Mouse (Mus musculus): ENCODE data around the gene Ssr3. TPM values are rescaled to one million over a fixed set of nuclear protein-coding genes. Genes with fewer than 3 reads are reported as not detected.
A peak's percentile ranks its signal among the peaks of the same experiment; 100 is the strongest.

The Ssr3 gene
- polyA plus RNA-seq, 1 experiment from 2014 or later, result 271 TPM

GRCm38 (mm10) chr3:65384431-65384830 is 8.0 kb downstream of the Ssr3 start:
- Histone ChIP-seq H3K4me3 (ENCODE audit: low read depth, low read length) (no peak overlapping the region), H3K27me3 (ENCODE audit: control insufficient read depth, insufficient read depth, low read length) (no peaks in the 10 kb centered on the region), H3K4me2 (replicated peaks; ENCODE audit: low read depth, low read length) (no peak overlapping the region), H3K9ac (ENCODE audit: low read depth, low read length) (no peak overlapping the region), H3K36me3 (ENCODE audit: control insufficient read depth, insufficient read depth, low read length) (peaks cover 6% of the 10 kb centered on the region), H3K4me1 (replicated peaks; ENCODE audit: control insufficient read depth, insufficient read depth, low read length) (no peaks in the 10 kb centered on the region), H3K9me3 (ENCODE audit: control insufficient read depth, low read length) (no peaks in the 10 kb centered on the region), H3K27ac (ENCODE audit: low read depth, low read length) (no peak overlapping the region)
- DNase-seq (ENCODE audit: low spot score) (no peak), ATAC-seq (ENCODE audit: low FRiP score) (no peak)
- 95% methylated on average over 3 of the region's 3 CpGs for WGBS

- Histone ChIP-seq H3K9ac (ENCODE audit: low read depth, low read length) (no peak overlapping the region), H3K4me1 (replicated peaks; ENCODE audit: control insufficient read depth, insufficient read depth, low read length) (no peaks in the 10 kb centered on the region), H3K36me3 (ENCODE audit: control insufficient read depth, insufficient read depth, low read length) (peaks cover 2% of the 10 kb centered on the region; the same call in 1 of the 2 replicates), H3K27me3 (ENCODE audit: control insufficient read depth, insufficient read depth, low read length) (no peaks in the 10 kb centered on the region), H3K27ac (ENCODE audit: low read depth, low read length) (no peak overlapping the region), H3K4me3 (ENCODE audit: low read depth, low read length) (no peak overlapping the region), H3K4me2 (replicated peaks; ENCODE audit: low read depth, low read length) (no peak overlapping the region), H3K9me3 (ENCODE audit: control insufficient read depth, low read length) (no peaks in the 10 kb centered on the region)
- no peak for ATAC-seq (ENCODE audit: low FRiP score)
- 77% methylated on average over 4 of the region's 4 CpGs for WGBS
- no peak for DNase-seq (ENCODE audit: low spot score)
These were observed 11.3 kb downstream of the Ssr3 start for GRCm38 (mm10) chr3:65381094-65381493.

- Histone ChIP-seq H3K27ac (ENCODE audit: low read depth, low read length) (no peak overlapping the region), H3K4me1 (replicated peaks; ENCODE audit: control insufficient read depth, insufficient read depth, low read length) (no peaks in the 10 kb centered on the region), H3K9ac (ENCODE audit: low read depth, low read length) (no peak overlapping the region), H3K4me2 (replicated peaks; ENCODE audit: low read depth, low read length) (no peak overlapping the region), H3K9me3 (ENCODE audit: control insufficient read depth, low read length) (no peaks in the 10 kb centered on the region), H3K27me3 (ENCODE audit: control insufficient read depth, insufficient read depth, low read length) (no peaks in the 10 kb centered on the region), H3K4me3 (ENCODE audit: low read depth, low read length) (no peak overlapping the region), H3K36me3 (ENCODE audit: control insufficient read depth, insufficient read depth, low read length) (peaks cover 2% of the 10 kb centered on the region; the same call in 1 of the 2 replicates)
- DNase-seq (ENCODE audit: low spot score) (peak; percentile 61), ATAC-seq (ENCODE audit: low FRiP score) (no peak; the same call in 1 of the 2 replicates)
- 80% methylated on average over 4 of the region's 4 CpGs for WGBS
These were observed 12.4 kb downstream of the Ssr3 start for GRCm38 (mm10) chr3:65379884-65380539.

GRCm38 (mm10) chr3:65378724-65379123 is 13.7 kb downstream of the Ssr3 start:
- no peaks in the 10 kb centered on the region for H3K27me3 ChIP-seq (ENCODE audit: control insufficient read depth, insufficient read depth, low read length)
- H3K4me2 ChIP-seq (replicated peaks; ENCODE audit: low read depth, low read length), result no peak overlapping the region
- peaks cover 2% of the 10 kb centered on the region; the same call in 1 of the 2 replicates for H3K36me3 ChIP-seq (ENCODE audit: control insufficient read depth, insufficient read depth, low read length)
- ATAC-seq (ENCODE audit: low FRiP score) (no peak), DNase-seq (ENCODE audit: low spot score) (no peak)
- H3K4me3 ChIP-seq (ENCODE audit: low read depth, low read length), result no peak overlapping the region
- no peak overlapping the region for H3K9ac ChIP-seq (ENCODE audit: low read depth, low read length)
- no peak overlapping the region for H3K27ac ChIP-seq (ENCODE audit: low read depth, low read length)
- H3K9me3 ChIP-seq (ENCODE audit: control insufficient read depth, low read length), result no peaks in the 10 kb centered on the region
- H3K4me1 ChIP-seq (replicated peaks; ENCODE audit: control insufficient read depth, insufficient read depth, low read length), result no peaks in the 10 kb centered on the region

DNA sequence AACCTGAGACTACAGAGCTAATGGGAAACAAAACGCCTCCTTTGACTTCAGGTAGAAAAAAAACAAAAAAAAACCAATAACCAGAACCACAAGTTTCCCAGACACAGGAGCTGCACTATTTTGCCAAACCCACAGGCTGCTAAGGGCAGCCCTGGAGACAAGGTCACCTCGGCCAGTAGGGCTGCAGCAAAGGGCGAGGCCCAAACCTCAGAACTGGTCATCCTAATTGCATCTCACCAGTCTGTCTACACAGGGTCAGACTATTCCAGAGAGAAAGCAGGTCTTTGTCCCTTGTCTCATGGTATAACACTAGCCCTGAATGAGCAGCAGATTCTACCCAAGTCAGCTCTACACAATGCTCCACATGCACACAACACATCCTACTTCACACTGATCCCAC is 17.7 kb downstream of the Ssr3 start:
- Histone ChIP-seq H3K4me1 (replicated peaks; ENCODE audit: control insufficient read depth, insufficient read depth, low read length) (no peaks in the 10 kb centered on the region), H3K4me3 (ENCODE audit: low read depth, low read length) (no peak overlapping the region), H3K27ac (ENCODE audit: low read depth, low read length) (no peak overlapping the region), H3K9me3 (ENCODE audit: control insufficient read depth, low read length) (no peaks in the 10 kb centered on the region), H3K27me3 (ENCODE audit: control insufficient read depth, insufficient read depth, low read length) (no peaks in the 10 kb centered on the region), H3K4me2 (replicated peaks; ENCODE audit: low read depth, low read length) (no peak overlapping the region), H3K9ac (ENCODE audit: low read depth, low read length) (no peak overlapping the region), H3K36me3 (ENCODE audit: control insufficient read depth, insufficient read depth, low read length) (peaks cover 2% of the 10 kb centered on the region; the same call in 1 of the 2 replicates)
- ATAC-seq (ENCODE audit: low FRiP score) (no peak), DNase-seq (ENCODE audit: low spot score) (no peak)
- 80% methylated on average over 3 of the region's 3 CpGs for WGBS

DNA sequence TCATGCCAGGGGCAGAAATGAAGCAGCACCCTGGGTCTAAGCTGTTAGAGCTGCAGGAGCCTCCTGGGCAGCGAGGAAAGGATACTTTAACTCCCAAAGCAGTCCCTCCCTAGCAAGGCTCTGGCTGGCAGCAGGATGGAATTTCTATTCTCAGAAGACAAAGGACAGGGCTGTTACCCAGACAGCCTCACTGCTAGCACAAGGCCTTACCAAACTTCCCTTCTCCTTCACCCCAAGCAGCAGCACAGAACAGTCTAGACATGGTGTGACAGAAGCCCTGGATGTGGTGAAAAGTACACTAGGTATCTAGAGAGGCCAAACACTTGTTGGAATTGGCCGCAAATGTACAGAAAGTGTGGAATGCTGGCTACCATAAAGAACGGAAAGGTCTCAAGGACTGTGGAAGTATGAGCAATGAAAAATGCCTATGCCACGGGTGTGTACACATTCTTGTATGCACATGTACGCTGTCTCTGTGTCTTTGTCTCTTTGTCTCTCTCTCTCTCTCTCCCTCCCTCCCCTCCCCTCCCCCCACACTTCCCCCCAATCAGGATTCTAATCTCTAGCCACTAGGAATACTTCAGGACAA is 18.7 kb downstream of the Ssr3 start:
- Histone ChIP-seq H3K9me3 (ENCODE audit: control insufficient read depth, low read length) (no peaks in the 10 kb centered on the region), H3K9ac (ENCODE audit: low read depth, low read length) (no peak overlapping the region), H3K27ac (ENCODE audit: low read depth, low read length) (no peak overlapping the region), H3K4me1 (replicated peaks; ENCODE audit: control insufficient read depth, insufficient read depth, low read length) (no peaks in the 10 kb centered on the region), H3K4me3 (ENCODE audit: low read depth, low read length) (no peak overlapping the region), H3K27me3 (ENCODE audit: control insufficient read depth, insufficient read depth, low read length) (no peaks in the 10 kb centered on the region), H3K36me3 (ENCODE audit: control insufficient read depth, insufficient read depth, low read length) (peaks cover 2% of the 10 kb centered on the region; the same call in 1 of the 2 replicates), H3K4me2 (replicated peaks; ENCODE audit: low read depth, low read length) (no peak overlapping the region)
- WGBS, result 74% methylated on average over 5 of the region's 5 CpGs
- ATAC-seq (ENCODE audit: low FRiP score), result no peak
- no peak for DNase-seq (ENCODE audit: low spot score)

DNA sequence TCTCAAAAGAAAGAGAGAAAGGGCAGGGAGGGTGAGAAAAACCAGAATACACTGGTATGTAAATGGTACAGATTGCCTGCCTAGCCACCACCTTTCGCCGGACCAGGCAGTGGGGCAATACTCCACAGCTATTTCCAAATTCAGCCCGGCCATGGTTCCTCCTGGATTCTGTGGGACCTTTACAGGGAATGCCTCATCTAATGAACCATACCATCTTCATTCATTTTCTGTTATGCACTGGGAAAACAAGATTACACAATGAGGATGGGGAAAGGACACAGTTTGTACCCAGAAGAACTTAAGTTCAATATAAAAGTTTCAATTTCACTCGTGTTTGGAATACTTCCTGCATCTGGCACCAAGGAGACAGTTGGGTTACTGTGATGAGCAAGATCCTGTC is 19.9 kb downstream of the Ssr3 start:
- 91% methylated on average over 4 of the region's 4 CpGs for WGBS
- H3K4me2 ChIP-seq (replicated peaks; ENCODE audit: low read depth, low read length), result no peak overlapping the region
- no peak for ATAC-seq (ENCODE audit: low FRiP score)

GRCm38 (mm10) chr3:65367944-65368343 is 24.5 kb downstream of the Ssr3 start:
- H3K4me2 ChIP-seq (replicated peaks; ENCODE audit: low read depth, low read length), result no peak overlapping the region
- no peak overlapping the region for H3K9ac ChIP-seq (ENCODE audit: low read depth, low read length)
- no peak overlapping the region for H3K27ac ChIP-seq (ENCODE audit: low read depth, low read length)
- H3K4me1 ChIP-seq (replicated peaks; ENCODE audit: control insufficient read depth, insufficient read depth, low read length), result no peaks in the 10 kb centered on the region
- ATAC-seq (ENCODE audit: low FRiP score) (peak; percentile 49; the same call in 1 of the 2 replicates), DNase-seq (ENCODE audit: low spot score) (no peak)
- no peaks in the 10 kb centered on the region for H3K9me3 ChIP-seq (ENCODE audit: control insufficient read depth, low read length)
- H3K27me3 ChIP-seq (ENCODE audit: control insufficient read depth, insufficient read depth, low read length), result no peaks in the 10 kb centered on the region
- WGBS, result 76% methylated on average over 4 of the region's 4 CpGs
- no peaks in the 10 kb centered on the region for H3K36me3 ChIP-seq (ENCODE audit: control insufficient read depth, insufficient read depth, low read length)
- no peak overlapping the region for H3K4me3 ChIP-seq (ENCODE audit: low read depth, low read length)

More for the DNA sequence above, 19.9 kb downstream of the Ssr3 start:
- no peak overlapping the region for H3K4me3 ChIP-seq (ENCODE audit: low read depth, low read length)
- DNase-seq (ENCODE audit: low spot score), result no peak
- H3K27me3 ChIP-seq (ENCODE audit: control insufficient read depth, insufficient read depth, low read length), result no peaks in the 10 kb centered on the region
- no peak overlapping the region for H3K9ac ChIP-seq (ENCODE audit: low read depth, low read length)
- H3K27ac ChIP-seq (ENCODE audit: low read depth, low read length), result no peak overlapping the region
- peaks cover 2% of the 10 kb centered on the region; the same call in 1 of the 2 replicates for H3K36me3 ChIP-seq (ENCODE audit: control insufficient read depth, insufficient read depth, low read length)
- no peaks in the 10 kb centered on the region for H3K9me3 ChIP-seq (ENCODE audit: control insufficient read depth, low read length)
- H3K4me1 ChIP-seq (replicated peaks; ENCODE audit: control insufficient read depth, insufficient read depth, low read length), result no peaks in the 10 kb centered on the region
